Mouse (Mus musculus) v-Abl transformed pro-B cells (cell line): ENCODE measurements around the gene Phf11c.
"Not testable (repeated sequence)": the region's sequence is repeated elsewhere in the genome, so short reads cannot be mapped to it uniquely, and the experiment has no call there.

Experiments used
- in situ Hi-C, 2 experiments: fragments of 400-800 bp; cut with MboI; formaldehyde crosslinking; loops; one replicate each; pipeline ENCODE4 v1.15.1; 2025; ENCODE audit not compliant: unreplicated experiment in 2 of 2

The Phf11c gene

DNA sequence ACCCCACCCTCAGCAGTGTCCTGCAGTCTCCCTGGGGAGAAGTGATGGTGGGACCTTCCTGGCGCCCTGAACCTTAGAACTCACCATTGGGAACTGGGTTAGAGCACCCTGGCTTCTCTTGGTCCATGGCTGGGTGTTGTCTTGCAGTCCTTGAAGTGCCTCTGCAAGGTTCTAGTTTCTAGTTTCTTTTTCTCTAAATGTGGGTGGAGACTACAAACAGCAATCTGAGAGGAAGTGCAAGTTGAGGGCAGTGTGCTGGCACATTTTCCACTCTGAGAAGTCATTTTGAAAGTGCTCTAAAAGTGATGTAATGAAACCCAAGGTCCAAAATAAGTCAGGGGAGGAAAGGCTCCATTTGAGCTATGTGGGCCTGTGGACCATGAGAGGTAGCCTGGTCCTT is 54.0 kb downstream of the Phf11c start, which contains the start of gene Phf11b:
TSS of gene Phf11b (minus strand) at position 163 of the 400 bp plus-strand sequence.
- in situ Hi-C loops: not testable (repeated sequence)

DNA sequence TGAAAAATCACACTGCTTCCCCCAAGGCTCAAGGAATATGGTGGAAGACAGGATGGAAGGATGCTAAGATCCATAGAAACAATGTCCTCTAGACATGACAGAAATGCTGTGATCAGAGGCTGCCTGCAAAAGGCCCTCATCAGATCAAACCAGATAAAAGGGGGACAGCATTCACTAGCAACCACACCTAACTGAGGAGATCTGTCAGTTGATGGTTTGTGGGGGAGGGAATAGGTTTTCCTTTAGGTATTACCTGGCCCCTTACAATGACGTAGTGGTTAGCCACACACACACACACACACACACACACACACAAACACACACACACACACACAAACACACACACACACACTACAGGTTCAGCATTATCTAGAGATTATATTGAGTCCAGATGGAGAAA is 55.6 kb downstream of the Phf11c start:
- in situ Hi-C loops: no loop called here

DNA sequence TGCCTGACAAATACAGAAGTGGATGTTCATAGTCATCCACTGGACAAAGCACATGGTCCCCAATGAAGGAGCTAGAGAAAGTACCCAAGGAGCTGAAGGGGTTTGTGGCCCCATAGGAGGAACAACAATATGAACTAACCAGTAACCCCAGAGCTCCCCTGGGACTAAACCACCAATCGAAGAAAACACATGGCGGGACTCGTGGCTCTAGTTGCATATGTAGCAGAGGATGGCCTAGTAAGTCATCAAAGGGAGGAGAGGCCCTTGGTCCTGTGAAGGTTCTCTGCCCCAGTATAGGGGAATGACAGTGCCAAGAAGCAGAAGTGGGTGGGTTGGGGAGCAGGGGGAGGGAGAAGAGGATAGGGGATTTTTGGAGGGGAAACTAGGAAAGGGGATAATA is 59.1 kb downstream of the Phf11c start:
- in situ Hi-C loops: not testable (repeated sequence)
